Mouse (Mus musculus): ENCODE results near the gene Celf3. TPM values are rescaled to one million over a fixed set of nuclear protein-coding genes. Genes with fewer than 3 reads are reported as not detected.

Celf3 gene
- polyA plus RNA-seq, 2 experiments = 0.07 TPM; not detected in 1

- ATAC-seq (ENCODE audit: insufficient read depth) = no peak
- 68% methylated on average over 2 of the region's 2 CpGs for WGBS (ENCODE audit: insufficient replicate concordance)
- Histone ChIP-seq H3K9ac (replicated peaks) (no peak overlapping the region), H3K27ac (no peak overlapping the region), H3K36me3 (replicated peaks; ENCODE audit: control insufficient read depth, insufficient read depth, low read depth) (no peaks in the 10 kb centered on the region; the same call in 1 of the 2 replicates), H3K27me3 (ENCODE audit: control insufficient read depth, insufficient read depth, low read length) (no peaks in the 10 kb centered on the region), H3K9me3 (ENCODE audit: control insufficient read depth, low read length) (no peaks in the 10 kb centered on the region), H3K4me2 (ENCODE audit: low read depth) (no peak overlapping the region), H3K4me1 (replicated peaks; ENCODE audit: control insufficient read depth in 2 of 2, insufficient read depth in 2 of 2, low read length in 1 of 2) (no peaks in the 10 kb centered on the region), H3K4me3 (ENCODE audit: insufficient read depth in 1 of 2, low read depth in 2 of 2, low read length in 2 of 2) (no peak overlapping the region)
- DNase-seq (ENCODE audit: low read depth in 3 of 3, low spot score in 3 of 3) = no peak
- TF ChIP-seq EP300 (IDR thresholded peaks at IDR 0.05; ENCODE audit: low read depth) = no peak
- TF ChIP-seq CTCF (IDR thresholded peaks at IDR 0.05; ENCODE audit: low read depth) = no peak
Measured at GRCm38 (mm10) chr3:94526731-94527130, 48.6 kb downstream of the Celf3 start.

GRCm38 (mm10) chr3:94533968-94534367 lies 55.9 kb downstream of the Celf3 start:
- Histone ChIP-seq H3K9ac (replicated peaks) (no peak overlapping the region), H3K4me2 (ENCODE audit: low read depth) (no peak overlapping the region), H3K27me3 (ENCODE audit: control insufficient read depth, insufficient read depth, low read length) (no peaks in the 10 kb centered on the region), H3K36me3 (replicated peaks; ENCODE audit: control insufficient read depth, insufficient read depth, low read depth) (no peaks in the 10 kb centered on the region), H3K9me3 (ENCODE audit: control insufficient read depth, low read length) (no peaks in the 10 kb centered on the region), H3K4me3 (ENCODE audit: insufficient read depth in 1 of 2, low read depth in 2 of 2, low read length in 2 of 2) (no peak overlapping the region), H3K27ac (no peak overlapping the region), H3K4me1 (replicated peaks; ENCODE audit: control insufficient read depth in 2 of 2, insufficient read depth in 2 of 2, low read length in 1 of 2) (peaks cover 2 to 4% of the 10 kb centered on the region in 2 experiments; a peak in 3 of 4 replicates)
- ATAC-seq (ENCODE audit: insufficient read depth) (no peak), DNase-seq (ENCODE audit: low read depth in 3 of 3, low spot score in 3 of 3) (no peak)
- TF ChIP-seq CTCF (IDR thresholded peaks at IDR 0.05; ENCODE audit: low read depth) (peak; percentile 69), EP300 (IDR thresholded peaks at IDR 0.05; ENCODE audit: low read depth) (no peak)

GRCm38 (mm10) chr3:94537187-94537586 lies 59.1 kb downstream of the Celf3 start:
- 90% methylated on average over 3 of the region's 3 CpGs for WGBS (ENCODE audit: insufficient replicate concordance)
- Histone ChIP-seq H3K36me3 (replicated peaks; ENCODE audit: control insufficient read depth, insufficient read depth, low read depth) (no peaks in the 10 kb centered on the region), H3K4me3 (ENCODE audit: insufficient read depth in 1 of 2, low read depth in 2 of 2, low read length in 2 of 2) (no peak overlapping the region), H3K27ac (no peak overlapping the region), H3K9ac (replicated peaks) (no peak overlapping the region), H3K9me3 (ENCODE audit: control insufficient read depth, low read length) (no peaks in the 10 kb centered on the region), H3K4me2 (ENCODE audit: low read depth) (no peak overlapping the region), H3K4me1 (replicated peaks; ENCODE audit: control insufficient read depth in 2 of 2, insufficient read depth in 2 of 2, low read length in 1 of 2) (peaks cover 2 to 4% of the 10 kb centered on the region in 2 experiments; a peak in 3 of 4 replicates), H3K27me3 (ENCODE audit: control insufficient read depth, insufficient read depth, low read length) (no peaks in the 10 kb centered on the region)
- ATAC-seq (ENCODE audit: insufficient read depth) (peak; percentile 50; the same call in 1 of the 2 replicates), DNase-seq (ENCODE audit: low read depth in 3 of 3, low spot score in 3 of 3) (peak; percentile 20 to 48 (median 44))
- TF ChIP-seq EP300 (IDR thresholded peaks at IDR 0.05; ENCODE audit: low read depth) = no peak
- no peak for TF ChIP-seq CTCF (IDR thresholded peaks at IDR 0.05; ENCODE audit: low read depth)

Other genes with a start within 250 kb of the Celf3 start
- gene Gm4778, start 214.3 kb upstream of the Celf3 start, polyA plus RNA-seq (2012; rRNA removed) = not detected in 2 replicates
- gene Gm4778, start 214.3 kb upstream of the Celf3 start, polyA plus RNA-seq (2014; fragmentation: Nextera tagmentation; extraction: Ambion mirVana) = not detected in 2 replicates
- 0.76 and 1.2 TPM in 2 replicates for gene Them4, start 168.2 kb upstream of the Celf3 start, polyA plus RNA-seq (2012; rRNA removed)
- 2.7 and 2.8 TPM in 2 replicates for gene Them4, start 168.2 kb upstream of the Celf3 start, polyA plus RNA-seq (2014; fragmentation: Nextera tagmentation; extraction: Ambion mirVana)
- not detected in 2 replicates for gene Them5, start 136.2 kb upstream of the Celf3 start, polyA plus RNA-seq (2012; rRNA removed)
- not detected in 2 replicates for gene Them5, start 136.2 kb upstream of the Celf3 start, polyA plus RNA-seq (2014; fragmentation: Nextera tagmentation; extraction: Ambion mirVana)
- 0.04 and 0.05 TPM in 2 replicates for gene C2cd4d, start 115.9 kb upstream of the Celf3 start, polyA plus RNA-seq (2012; rRNA removed)
- gene C2cd4d, start 115.9 kb upstream of the Celf3 start, polyA plus RNA-seq (2014; fragmentation: Nextera tagmentation; extraction: Ambion mirVana) = 0.14 and 0.23 TPM in 2 replicates
- 0.75 and 0.78 TPM in 2 replicates for gene Rorc, start 105.5 kb upstream of the Celf3 start, polyA plus RNA-seq (2012; rRNA removed)
- gene Rorc, start 105.5 kb upstream of the Celf3 start, polyA plus RNA-seq (2014; fragmentation: Nextera tagmentation; extraction: Ambion mirVana) = 0.77 and 0.88 TPM in 2 replicates
- 0.01 TPM in 2 replicates for gene Lingo4, start 79.8 kb upstream of the Celf3 start, polyA plus RNA-seq (2012; rRNA removed)
- gene Lingo4, start 79.8 kb upstream of the Celf3 start, polyA plus RNA-seq (2014; fragmentation: Nextera tagmentation; extraction: Ambion mirVana) = 0.04 TPM in 1 of 2 replicates, not detected in the other
- 1.0 and 3.0 TPM in 2 replicates for gene Tdrkh, start 65.0 kb upstream of the Celf3 start, polyA plus RNA-seq (2012; rRNA removed)
- 8.6 and 9.0 TPM in 2 replicates for gene Tdrkh, start 65.0 kb upstream of the Celf3 start, polyA plus RNA-seq (2014; fragmentation: Nextera tagmentation; extraction: Ambion mirVana)
- gene Mrpl9, start 35.0 kb upstream of the Celf3 start, polyA plus RNA-seq (2012; rRNA removed) = 22.7 and 35.1 TPM in 2 replicates
- gene Mrpl9, start 35.0 kb upstream of the Celf3 start, polyA plus RNA-seq (2014; fragmentation: Nextera tagmentation; extraction: Ambion mirVana) = 33.3 and 35.2 TPM in 2 replicates
- gene Oaz3, start 34.4 kb upstream of the Celf3 start, polyA plus RNA-seq (2012; rRNA removed) = 0.02 TPM in 1 of 2 replicates, not detected in the other
- not detected in 2 replicates for gene Oaz3, start 34.4 kb upstream of the Celf3 start, polyA plus RNA-seq (2014; fragmentation: Nextera tagmentation; extraction: Ambion mirVana)
- gene Riiad1, start 2.0 kb downstream of the Celf3 start, polyA plus RNA-seq (2012; rRNA removed) = not detected in 2 replicates
- gene Riiad1, start 2.0 kb downstream of the Celf3 start, polyA plus RNA-seq (2014; fragmentation: Nextera tagmentation; extraction: Ambion mirVana) = not detected in 2 replicates
- 4.3 and 5.6 TPM in 2 replicates for gene Snx27, start 104.4 kb downstream of the Celf3 start, polyA plus RNA-seq (2012; rRNA removed)
- 8.8 and 9.7 TPM in 2 replicates for gene Snx27, start 104.4 kb downstream of the Celf3 start, polyA plus RNA-seq (2014; fragmentation: Nextera tagmentation; extraction: Ambion mirVana)
- not detected in 2 replicates for gene Gm10972, start 164.8 kb downstream of the Celf3 start, polyA plus RNA-seq (2012; rRNA removed)
- not detected in 2 replicates for gene Gm10972, start 164.8 kb downstream of the Celf3 start, polyA plus RNA-seq (2014; fragmentation: Nextera tagmentation; extraction: Ambion mirVana)
- gene Tuft1, start 180.6 kb downstream of the Celf3 start, polyA plus RNA-seq (2012; rRNA removed) = 5.7 and 6.2 TPM in 2 replicates
- 7.4 and 7.8 TPM in 2 replicates for gene Tuft1, start 180.6 kb downstream of the Celf3 start, polyA plus RNA-seq (2014; fragmentation: Nextera tagmentation; extraction: Ambion mirVana)
- 19.6 and 20.7 TPM in 2 replicates for gene Selenbp2, start 215.3 kb downstream of the Celf3 start, polyA plus RNA-seq (2012; rRNA removed)
- 21.2 and 24.3 TPM in 2 replicates for gene Selenbp2, start 215.3 kb downstream of the Celf3 start, polyA plus RNA-seq (2014; fragmentation: Nextera tagmentation; extraction: Ambion mirVana)

Data from liver, embryonic 14.5 days (tissue).